Mouse (Mus musculus): ENCODE measurements at regions not wholly inside any gene's neighbourhood (a gene's known extent, or its start where the extent isn't known, plus 50 kb on each side); places are given as distances from the start of the nearest gene placed in this dataset.

DNA sequence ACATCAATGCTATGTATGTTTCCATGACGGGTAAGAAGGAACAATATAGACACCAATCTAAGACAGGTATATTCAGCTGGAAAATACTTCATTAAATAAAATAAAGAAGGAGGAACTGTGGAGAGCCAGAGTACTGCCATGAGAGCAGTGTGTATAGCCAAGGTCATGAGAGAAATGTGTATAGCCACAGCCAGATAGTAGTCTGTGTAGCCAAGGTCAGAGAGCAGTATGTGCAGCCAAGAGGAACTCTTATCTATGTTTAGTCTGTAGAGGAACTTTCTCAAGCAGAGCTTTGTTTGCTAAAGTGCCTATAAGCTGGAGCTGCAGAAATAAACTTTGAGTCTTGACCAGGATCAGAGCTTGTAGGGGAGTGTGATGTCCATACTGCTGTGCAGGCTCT, 75.4 kb downstream of the Rgs18 start:
- peak; percentile 1 for DNase-seq

GRCm38 (mm10) chr1:144695253-144695652, 80.0 kb downstream of the Rgs18 start:
- no peak for DNase-seq

- no peak for DNase-seq
These were observed 84.9 kb downstream of the Rgs18 start for GRCm38 (mm10) chr1:144690340-144690739.

DNA sequence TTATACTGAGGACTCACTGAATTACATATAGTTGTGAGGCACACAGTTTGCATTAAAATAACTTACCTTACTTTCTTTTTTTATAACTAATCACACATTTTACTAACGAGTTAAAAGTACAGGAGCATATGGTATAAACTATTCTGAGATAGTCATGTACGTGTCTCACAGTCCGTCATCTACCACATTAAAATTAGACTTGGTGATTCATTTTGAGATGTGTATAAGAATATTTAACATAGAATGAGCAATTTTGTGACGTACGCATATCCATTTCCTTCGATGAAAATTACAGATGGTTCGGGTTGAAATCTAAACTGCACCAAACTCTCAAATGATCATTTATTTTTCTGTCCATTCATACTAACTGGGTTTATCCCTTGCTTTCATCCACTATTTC, 93.1 kb downstream of the Rgs18 start:
- DNase-seq, result no peak

GRCm38 (mm10) chr1:144667450-144667849, 100.0 kb upstream of the Rgs21 start:
- no peak for DNase-seq

DNA sequence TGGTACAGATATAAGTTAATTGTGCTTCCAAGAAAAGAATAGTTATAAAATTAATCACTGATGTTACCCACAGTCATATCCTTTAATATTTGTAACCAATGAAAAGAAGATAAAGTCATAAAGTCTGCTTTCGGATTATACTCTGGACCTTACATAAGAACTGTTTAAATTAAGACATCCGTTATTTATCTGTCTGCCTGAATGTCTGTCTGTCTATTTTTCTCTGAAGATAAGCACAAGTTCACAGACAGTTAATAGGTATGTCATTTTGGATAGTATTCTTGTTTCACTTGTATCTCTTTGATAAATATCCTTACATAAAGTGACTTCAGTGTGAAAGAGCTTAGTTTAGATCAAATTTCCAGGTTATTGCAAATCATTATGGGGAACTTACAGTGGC, 88.8 kb upstream of the Rgs21 start:
- no peak for DNase-seq

DNA sequence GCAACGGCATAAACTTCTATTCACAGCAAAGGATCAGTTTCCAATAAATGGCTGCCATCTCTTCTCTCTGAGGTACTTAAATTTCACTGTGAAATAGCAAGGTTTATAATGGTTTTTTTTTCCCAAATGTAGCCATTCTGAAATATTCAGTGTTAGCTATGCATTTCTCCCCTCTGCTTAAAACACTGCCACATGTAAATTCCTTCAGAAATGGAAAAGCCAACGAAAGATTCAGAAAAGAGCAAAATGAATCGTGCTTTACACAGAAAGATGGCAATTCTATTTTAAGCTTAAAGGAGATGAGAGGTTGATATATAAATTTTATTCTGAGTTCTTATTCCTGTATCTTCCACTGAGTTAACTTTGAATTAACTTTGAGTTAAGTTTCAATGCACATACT, 59.0 kb upstream of the Rgs21 start:
- DNase-seq, result no peak

Measured in adrenal gland, adult 2 months (tissue).